Mouse (Mus musculus) bone marrow macrophage, adult 2 months (primary cell): ENCODE results near the gene Slc28a1.

Experiments used
- CTCF ChIP-seq: IDR thresholded peaks from 2 replicates; pipeline ENCODE4 v1.5.1; 2012; ENCODE audit warnings: low read depth, mild to moderate bottlenecking, low read length, moderate library complexity
- POLR2A ChIP-seq: IDR thresholded peaks from 2 replicates; pipeline ENCODE4 v1.6.1; 2012; ENCODE audit warnings: mild to moderate bottlenecking, low read depth, low read length, borderline replicate concordance

DNA sequence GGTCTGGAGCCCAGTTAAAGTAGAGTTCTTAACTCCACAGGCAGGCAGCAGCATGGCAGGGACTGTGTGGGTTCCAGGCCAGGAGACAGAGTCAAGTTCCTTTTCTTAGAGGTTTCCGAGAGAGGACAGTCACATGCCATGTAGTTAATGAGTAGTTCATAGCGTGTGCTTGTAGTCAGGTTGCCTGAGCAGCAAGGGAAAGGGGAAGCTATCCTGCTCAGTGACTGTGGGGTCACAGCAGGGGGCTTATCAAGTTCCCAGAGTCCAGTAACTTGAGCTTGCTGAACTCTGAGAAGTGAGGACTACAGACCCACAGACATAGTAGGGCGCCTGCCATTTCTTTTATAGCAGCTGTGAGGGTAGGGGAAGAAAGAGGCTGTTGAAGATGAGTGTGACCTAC is 6.5 kb downstream of the Slc28a1 start:
- TF ChIP-seq POLR2A (no peak), CTCF (no peak)
